Mouse (Mus musculus) splenic B cell, adult 2 months (primary cell): Measurements from ENCODE around the gene AI413582.
A peak's percentile ranks its signal among the peaks of the same experiment; 100 is the strongest.

Experiments used
- DNase-seq: peaks from one replicate; pipeline ENCODE4 v3.0.0-alpha.2; 2011; ENCODE audit warnings: low read depth, low spot score
- H3K27me3 ChIP-seq: 2 replicates; pipeline ENCODE4 v1.6.1; 2012; ENCODE audit warnings: mild to moderate bottlenecking, low read length, moderate library complexity, mixed read lengths; ENCODE audit not compliant: control insufficient read depth, poor library complexity, insufficient read depth, severe bottlenecking
- H3K36me3 ChIP-seq: 2 replicates; pipeline ENCODE4 v1.6.1; 2012; ENCODE audit warnings: mild to moderate bottlenecking, low read length, moderate library complexity, mixed read lengths; ENCODE audit not compliant: control insufficient read depth, poor library complexity, insufficient read depth, severe bottlenecking

The AI413582 gene

GRCm38 (mm10) chr17:27565163-27565941, at the start of gene AI413582:
AI413582 (minus strand) TSS chr17:27565756.
- DNase-seq: peak; percentile 95
- Histone ChIP-seq H3K27me3 (no peaks in the 10 kb centered on the region), H3K36me3 (peaks cover 7% of the 10 kb centered on the region)

DNA sequence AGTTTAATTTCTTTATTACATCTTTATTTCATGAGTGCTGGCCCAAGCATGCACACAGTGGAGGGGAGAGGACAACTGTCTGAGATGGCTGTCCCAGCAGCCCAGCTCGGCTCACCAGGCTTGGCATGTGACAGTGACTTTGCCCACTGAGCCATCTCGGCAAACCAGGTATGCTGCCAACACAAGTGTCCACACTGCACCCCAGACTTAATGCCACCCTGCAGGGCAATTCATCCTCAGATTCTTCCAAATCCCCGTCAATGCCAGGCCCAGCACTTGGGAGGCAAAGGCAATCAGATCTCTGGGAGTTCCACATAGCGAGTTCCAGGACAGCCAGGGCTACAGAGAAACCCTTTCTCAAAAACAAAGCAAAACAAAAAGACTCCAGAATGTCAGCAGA, 47.5 kb upstream of the AI413582 start:
- no peak for DNase-seq
- Histone ChIP-seq H3K36me3 (no peaks in the 10 kb centered on the region), H3K27me3 (no peaks in the 10 kb centered on the region)

GRCm38 (mm10) chr17:27611994-27612393, 46.4 kb upstream of the AI413582 start:
- DNase-seq: peak; percentile 24
- Histone ChIP-seq H3K36me3 (no peaks in the 10 kb centered on the region), H3K27me3 (no peaks in the 10 kb centered on the region)

DNA sequence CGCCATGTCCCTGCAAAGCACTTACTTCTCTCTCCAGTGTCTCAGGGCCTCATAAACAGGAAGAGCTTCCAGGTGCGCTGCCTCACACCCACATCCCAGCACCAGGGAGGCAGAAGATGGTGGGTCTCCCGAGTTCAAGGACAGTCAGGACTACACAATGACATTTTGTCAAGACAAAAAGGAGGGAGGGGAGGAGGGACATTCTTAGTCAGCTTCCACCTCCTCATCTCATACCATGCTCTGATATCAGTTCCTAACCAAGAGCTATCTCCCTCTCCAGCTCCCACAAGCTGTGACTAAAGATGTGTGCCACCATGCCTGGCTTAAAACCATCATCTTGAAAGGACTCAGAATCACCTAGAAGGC, 45.9 kb upstream of the AI413582 start:
- no peaks in the 10 kb centered on the region for H3K36me3 ChIP-seq
- H3K27me3 ChIP-seq: no peaks in the 10 kb centered on the region
- DNase-seq: no peak

- H3K27me3 ChIP-seq: no peaks in the 10 kb centered on the region
- DNase-seq: no peak
- H3K36me3 ChIP-seq: no peaks in the 10 kb centered on the region
Measured at GRCm38 (mm10) chr17:27610679-27611518, 45.3 kb upstream of the AI413582 start.

DNA sequence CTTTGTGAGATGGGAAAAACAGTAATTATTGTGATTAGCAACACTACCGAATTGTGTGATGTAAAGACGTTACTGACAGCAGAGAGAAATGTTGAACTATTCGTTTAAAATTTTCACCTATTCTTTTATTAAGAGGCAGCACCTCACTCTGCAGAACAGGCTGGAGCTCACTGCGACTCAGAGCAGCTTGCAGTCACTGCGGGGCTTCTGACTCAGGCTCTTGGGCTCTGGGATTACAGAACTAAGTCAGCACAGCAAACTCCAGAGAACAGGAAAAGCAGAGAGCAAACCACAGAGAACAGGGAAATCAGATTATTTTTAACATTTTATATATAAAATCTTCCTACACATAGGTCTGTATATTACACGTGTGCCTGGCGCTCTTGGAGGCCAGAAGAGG, 44.0 kb upstream of the AI413582 start:
- DNase-seq: no peak
- Histone ChIP-seq H3K36me3 (no peaks in the 10 kb centered on the region), H3K27me3 (no peaks in the 10 kb centered on the region)

DNA sequence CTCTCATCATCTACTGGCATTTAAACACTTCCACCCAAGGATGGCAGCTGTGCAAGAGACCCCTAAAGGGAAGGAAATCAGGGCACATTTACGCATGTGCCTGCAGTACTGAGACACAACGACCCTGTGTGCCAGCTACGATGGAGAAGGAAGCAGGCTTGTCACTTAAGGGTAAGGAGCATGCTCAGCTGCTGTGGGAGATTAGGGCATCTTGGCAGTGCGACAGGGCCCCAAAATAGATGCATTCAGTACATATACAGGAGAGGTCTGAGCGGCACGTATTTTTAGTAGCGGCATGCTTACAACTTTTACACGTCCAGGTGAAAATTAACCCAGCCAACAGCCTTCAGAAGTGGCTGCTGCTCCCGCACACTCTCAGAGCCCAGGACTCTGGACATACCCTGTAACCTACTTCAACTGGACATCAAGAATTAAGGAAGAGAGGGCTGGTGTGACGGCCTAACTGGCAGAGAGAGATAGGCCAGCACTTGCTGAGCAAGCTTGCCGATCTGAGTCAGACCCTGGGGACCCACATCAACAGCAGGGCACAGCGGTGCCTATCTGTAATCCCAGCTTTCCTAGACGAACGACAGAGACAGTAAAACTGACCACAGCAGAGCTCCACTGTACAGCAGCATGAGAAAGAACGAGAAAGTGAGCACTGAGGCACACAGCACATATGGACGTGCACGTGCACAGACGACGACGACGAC, 38.1 kb upstream of the AI413582 start:
- no peaks in the 10 kb centered on the region for H3K27me3 ChIP-seq
- H3K36me3 ChIP-seq: no peaks in the 10 kb centered on the region
- DNase-seq: no peak

GRCm38 (mm10) chr17:27603036-27603435, 37.5 kb upstream of the AI413582 start:
- Histone ChIP-seq H3K36me3 (no peaks in the 10 kb centered on the region), H3K27me3 (no peaks in the 10 kb centered on the region)
- DNase-seq: no peak

- no peak for DNase-seq
- Histone ChIP-seq H3K27me3 (no peaks in the 10 kb centered on the region), H3K36me3 (peaks cover 2% of the 10 kb centered on the region; the same call in 1 of the 2 replicates)
Measured at GRCm38 (mm10) chr17:27600869-27601268, 35.3 kb upstream of the AI413582 start.

DNA sequence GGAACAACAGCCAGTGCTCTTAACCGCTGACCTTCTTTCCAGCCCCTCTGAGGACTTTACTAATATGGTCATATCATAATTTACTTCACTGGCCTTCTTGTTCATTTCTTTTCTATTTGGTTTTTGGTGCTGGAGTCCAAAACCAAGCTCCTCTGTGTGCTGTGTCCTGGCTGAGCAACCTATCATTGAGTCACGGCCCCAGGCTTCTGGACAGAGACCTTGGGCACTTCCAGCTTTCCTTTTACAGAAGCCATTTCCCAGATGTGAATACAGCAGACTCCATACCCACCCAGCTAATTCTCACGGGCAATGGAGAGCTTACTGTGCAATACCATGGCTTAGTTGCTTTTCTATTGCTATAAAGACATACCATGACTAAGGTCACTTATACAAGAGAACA, 34.7 kb upstream of the AI413582 start:
- DNase-seq: no peak
- no peaks in the 10 kb centered on the region for H3K27me3 ChIP-seq
- peaks cover 3% of the 10 kb centered on the region for H3K36me3 ChIP-seq

GRCm38 (mm10) chr17:27596376-27597190, 31.0 kb upstream of the AI413582 start:
- H3K36me3 ChIP-seq: peaks cover 3% of the 10 kb centered on the region
- H3K27me3 ChIP-seq: no peaks in the 10 kb centered on the region
- no peak for DNase-seq

GRCm38 (mm10) chr17:27595659-27596375, 30.3 kb upstream of the AI413582 start:
- H3K36me3 ChIP-seq: peaks cover 3% of the 10 kb centered on the region
- DNase-seq: no peak

DNA sequence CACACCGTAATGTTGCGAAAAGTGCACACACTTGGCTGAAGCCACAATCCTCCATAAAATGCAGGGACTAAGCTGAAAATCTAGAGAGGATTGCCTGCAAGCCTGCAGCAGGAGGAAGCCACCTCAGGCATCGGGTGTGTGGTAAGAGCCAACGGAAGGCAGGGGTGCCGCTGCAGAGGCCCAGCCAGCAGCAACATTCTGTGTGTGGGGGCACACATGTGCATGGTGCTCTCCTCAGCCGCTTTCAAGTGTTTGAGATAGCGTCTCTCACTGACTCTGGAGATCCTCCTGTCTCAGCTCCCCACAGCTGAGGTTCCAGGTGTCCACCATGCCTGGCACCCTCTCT, 27.0 kb upstream of the AI413582 start:
- Histone ChIP-seq H3K36me3 (peaks cover 3% of the 10 kb centered on the region), H3K27me3 (no peaks in the 10 kb centered on the region)
- no peak for DNase-seq

More at GRCm38 (mm10) chr17:27595659-27596375, 30.3 kb upstream of the AI413582 start:
- H3K27me3 ChIP-seq: no peaks in the 10 kb centered on the region
